Mouse (Mus musculus): Measurements from ENCODE around the gene Rnf25.

The Rnf25 gene

GRCm38 (mm10) chr1:74601267-74601962 is at the start of gene Rnf25, which contains the start of gene Stk36:
Gene Rnf25 (minus strand): TSS chr1:74601397.
Gene Stk36 (plus strand): TSS chr1:74601445.
- DNase-seq: peak; percentile 80 to 87

- no peak for DNase-seq
Observed at GRCm38 (mm10) chr1:74643926-74644325, 42.7 kb upstream of the Rnf25 start.

- no peak for DNase-seq
Observed at GRCm38 (mm10) chr1:74643524-74643923, 42.3 kb upstream of the Rnf25 start.

- no peak for DNase-seq
Observed at GRCm38 (mm10) chr1:74632734-74633133, 31.5 kb upstream of the Rnf25 start.

- DNase-seq: no peak
Observed at GRCm38 (mm10) chr1:74628001-74628400, 26.8 kb upstream of the Rnf25 start.

GRCm38 (mm10) chr1:74626076-74626475 is 24.9 kb upstream of the Rnf25 start:
- DNase-seq: no peak

GRCm38 (mm10) chr1:74624183-74624582 is 23.0 kb upstream of the Rnf25 start:
- DNase-seq: no peak

- no peak for DNase-seq
Observed at GRCm38 (mm10) chr1:74600501-74601266, 513 bp downstream of the Rnf25 start.

- DNase-seq: no peak
Observed at GRCm38 (mm10) chr1:74594434-74594833, 6.8 kb downstream of the Rnf25 start.

GRCm38 (mm10) chr1:74587773-74588445 is 13.3 kb downstream of the Rnf25 start, which contains the start of the genes Zfp142 and Bcs1l:
Gene Zfp142 (minus strand): TSS chr1:74588246.
Gene Bcs1l (plus strand): TSS chr1:74588289.
- peak; percentile 98 to 99 for DNase-seq

GRCm38 (mm10) chr1:74587233-74587772 is 13.9 kb downstream of the Rnf25 start:
- DNase-seq: no peak

- no peak for DNase-seq
Observed at GRCm38 (mm10) chr1:74584616-74585398, 16.4 kb downstream of the Rnf25 start.

GRCm38 (mm10) chr1:74582621-74583020 is 18.6 kb downstream of the Rnf25 start:
- no peak for DNase-seq

GRCm38 (mm10) chr1:74569739-74570719 is 31.2 kb downstream of the Rnf25 start:
- no peak for DNase-seq

GRCm38 (mm10) chr1:74565834-74566233 is 35.4 kb downstream of the Rnf25 start:
- DNase-seq: no peak

GRCm38 (mm10) chr1:74559061-74559460 is 42.1 kb downstream of the Rnf25 start:
- no peak for DNase-seq

GRCm38 (mm10) chr1:74544184-74544583 is 57.0 kb downstream of the Rnf25 start, which contains the start of gene Usp37:
Gene Usp37 (minus strand): TSS chr1:74544284.
- no peak for DNase-seq

Data from cerebellum, postnatal 25 days (tissue).